Mouse (Mus musculus): Measurements from ENCODE around the gene Gm20518. TPM values are rescaled to one million over a fixed set of nuclear protein-coding genes. Genes with fewer than 3 reads are reported as not detected.

Gene Gm20518
- polyA plus RNA-seq (2015; fragmentation: Nextera tagmentation; extraction: Ambion mirVana): 0.22 and 0.29 TPM in 2 replicates

GRCm38 (mm10) chr16:17891567-17891959 is at the start of gene Gm20518:
Gene Gm20518 (minus strand): TSS chr16:17891671.
- 0% methylated on average over 38 of the region's 38 CpGs for WGBS
- Histone ChIP-seq H3K27me3 (no peaks in the 10 kb centered on the region), H3K9me3 (replicated peaks) (no peaks in the 10 kb centered on the region), H3K27ac (replicated peaks) (peak within 1 kb of the TSS; percentile 95), H3K4me2 (replicated peaks) (peak within 1 kb of the TSS; percentile 72), H3K4me3 (replicated peaks) (peak within 1 kb of the TSS; percentile 88), H3K4me1 (peaks cover 24% of the 10 kb centered on the region), H3K9ac (peak within 1 kb of the TSS; percentile 94), H3K36me3 (no peaks in the 10 kb centered on the region)
- ATAC-seq (ENCODE audit: insufficient number of reproducible peaks, low FRiP score, low TSS enrichment, low read depth): peak; percentile 97

GRCm38 (mm10) chr16:17939255-17939751 is 47.8 kb upstream of the Gm20518 start:
- Histone ChIP-seq H3K4me2 (replicated peaks) (no peak overlapping the region), H3K27me3 (no peaks in the 10 kb centered on the region), H3K4me3 (replicated peaks) (no peak overlapping the region), H3K27ac (replicated peaks) (no peak overlapping the region), H3K36me3 (no peaks in the 10 kb centered on the region), H3K9ac (no peak overlapping the region), H3K4me1 (0 out of 2 replicates have a peak, but pooled peaks cover 4% of the 10 kb centered on the region), H3K9me3 (replicated peaks) (no peaks in the 10 kb centered on the region)
- ATAC-seq (ENCODE audit: insufficient number of reproducible peaks, low FRiP score, low TSS enrichment, low read depth): no peak
- WGBS: 54% methylated on average over 9 of the region's 9 CpGs

- no peaks in the 10 kb centered on the region for H3K9me3 ChIP-seq (replicated peaks)
- H3K4me1 ChIP-seq: 0 out of 2 replicates have a peak, but pooled peaks cover 4% of the 10 kb centered on the region
- no peak overlapping the region for H3K4me2 ChIP-seq (replicated peaks)
- no peak overlapping the region for H3K4me3 ChIP-seq (replicated peaks)
- H3K27ac ChIP-seq (replicated peaks): no peak overlapping the region
- peak; percentile 65 for ATAC-seq (ENCODE audit: insufficient number of reproducible peaks, low FRiP score, low TSS enrichment, low read depth)
- no peaks in the 10 kb centered on the region for H3K36me3 ChIP-seq
- H3K9ac ChIP-seq: no peak overlapping the region
- 12% methylated on average over 7 of the region's 7 CpGs for WGBS
- H3K27me3 ChIP-seq: no peaks in the 10 kb centered on the region
These were observed 47.4 kb upstream of the Gm20518 start for GRCm38 (mm10) chr16:17938821-17939220.

GRCm38 (mm10) chr16:17938187-17938586 is 46.7 kb upstream of the Gm20518 start:
- Histone ChIP-seq H3K4me2 (replicated peaks) (no peak overlapping the region), H3K27me3 (no peaks in the 10 kb centered on the region), H3K9me3 (replicated peaks) (no peaks in the 10 kb centered on the region), H3K4me3 (replicated peaks) (no peak overlapping the region), H3K36me3 (no peaks in the 10 kb centered on the region), H3K9ac (no peak overlapping the region), H3K27ac (replicated peaks) (no peak overlapping the region), H3K4me1 (0 out of 2 replicates have a peak, but pooled peaks cover 4% of the 10 kb centered on the region)
- WGBS: 80% methylated on average over 7 of the region's 7 CpGs
- ATAC-seq (ENCODE audit: insufficient number of reproducible peaks, low FRiP score, low TSS enrichment, low read depth): no peak

GRCm38 (mm10) chr16:17936776-17937175 is 45.3 kb upstream of the Gm20518 start:
- WGBS: 78% methylated on average over 10 of the region's 10 CpGs
- Histone ChIP-seq H3K27ac (replicated peaks) (no peak overlapping the region), H3K9me3 (replicated peaks) (no peaks in the 10 kb centered on the region), H3K9ac (no peak overlapping the region), H3K4me1 (0 out of 2 replicates have a peak, but pooled peaks cover 4% of the 10 kb centered on the region), H3K4me2 (replicated peaks) (no peak overlapping the region), H3K36me3 (no peaks in the 10 kb centered on the region), H3K27me3 (no peaks in the 10 kb centered on the region), H3K4me3 (replicated peaks) (no peak overlapping the region)
- no peak for ATAC-seq (ENCODE audit: insufficient number of reproducible peaks, low FRiP score, low TSS enrichment, low read depth)

GRCm38 (mm10) chr16:17934445-17934910 is 43.0 kb upstream of the Gm20518 start:
- Histone ChIP-seq H3K27ac (replicated peaks) (no peak overlapping the region), H3K4me3 (replicated peaks) (no peak overlapping the region), H3K9ac (no peak overlapping the region), H3K9me3 (replicated peaks) (no peaks in the 10 kb centered on the region), H3K27me3 (no peaks in the 10 kb centered on the region), H3K36me3 (no peaks in the 10 kb centered on the region), H3K4me1 (0 out of 2 replicates have a peak, but pooled peaks cover 4% of the 10 kb centered on the region), H3K4me2 (replicated peaks) (no peak overlapping the region)
- WGBS: 54% methylated on average over 3 of the region's 3 CpGs
- no peak for ATAC-seq (ENCODE audit: insufficient number of reproducible peaks, low FRiP score, low TSS enrichment, low read depth)

- 66% methylated on average over 9 of the region's 9 CpGs for WGBS
- Histone ChIP-seq H3K9ac (no peak overlapping the region), H3K27ac (replicated peaks) (no peak overlapping the region), H3K4me1 (peaks cover 2% of the 10 kb centered on the region), H3K4me3 (replicated peaks) (no peak overlapping the region), H3K9me3 (replicated peaks) (no peaks in the 10 kb centered on the region), H3K36me3 (no peaks in the 10 kb centered on the region), H3K27me3 (no peaks in the 10 kb centered on the region), H3K4me2 (replicated peaks) (no peak overlapping the region)
- no peak for ATAC-seq (ENCODE audit: insufficient number of reproducible peaks, low FRiP score, low TSS enrichment, low read depth)
These were observed 42.3 kb upstream of the Gm20518 start for GRCm38 (mm10) chr16:17933594-17934444.

- H3K4me1 ChIP-seq: peaks cover 11% of the 10 kb centered on the region
- no peaks in the 10 kb centered on the region for H3K36me3 ChIP-seq
- no peak overlapping the region for H3K27ac ChIP-seq (replicated peaks)
- H3K27me3 ChIP-seq: no peaks in the 10 kb centered on the region
- H3K9ac ChIP-seq: no peak overlapping the region
- 72% methylated on average over 5 of the region's 5 CpGs for WGBS
- no peak for ATAC-seq (ENCODE audit: insufficient number of reproducible peaks, low FRiP score, low TSS enrichment, low read depth)
- no peak overlapping the region for H3K4me3 ChIP-seq (replicated peaks)
- no peaks in the 10 kb centered on the region for H3K9me3 ChIP-seq (replicated peaks)
- no peak overlapping the region for H3K4me2 ChIP-seq (replicated peaks)
These were observed 40.5 kb upstream of the Gm20518 start for GRCm38 (mm10) chr16:17931906-17932460.

- no peaks in the 10 kb centered on the region for H3K27me3 ChIP-seq
- WGBS: 54% methylated on average over 2 of the region's 2 CpGs
- H3K9ac ChIP-seq: no peak overlapping the region
- H3K4me2 ChIP-seq (replicated peaks): no peak overlapping the region
- H3K4me1 ChIP-seq: peaks cover 18% of the 10 kb centered on the region
- no peak overlapping the region for H3K4me3 ChIP-seq (replicated peaks)
- no peaks in the 10 kb centered on the region for H3K9me3 ChIP-seq (replicated peaks)
- H3K36me3 ChIP-seq: peaks cover 18% of the 10 kb centered on the region
- 0 out of 2 replicates have a peak overlapping the region, but pooled peaks have one; percentile 39 for H3K27ac ChIP-seq (replicated peaks)
- no peak for ATAC-seq (ENCODE audit: insufficient number of reproducible peaks, low FRiP score, low TSS enrichment, low read depth)
These were observed 38.2 kb upstream of the Gm20518 start for GRCm38 (mm10) chr16:17929631-17930030.

- H3K4me1 ChIP-seq: peaks cover 18% of the 10 kb centered on the region
- no peak overlapping the region for H3K4me2 ChIP-seq (replicated peaks)
- no peak overlapping the region for H3K9ac ChIP-seq
- no peak overlapping the region for H3K4me3 ChIP-seq (replicated peaks)
- WGBS: 13% methylated on average over 2 of the region's 2 CpGs
- H3K9me3 ChIP-seq (replicated peaks): no peaks in the 10 kb centered on the region
- H3K36me3 ChIP-seq: peaks cover 18% of the 10 kb centered on the region
- no peak for ATAC-seq (ENCODE audit: insufficient number of reproducible peaks, low FRiP score, low TSS enrichment, low read depth)
- H3K27ac ChIP-seq (replicated peaks): 0 out of 2 replicates have a peak overlapping the region, but pooled peaks have one; percentile 83
- no peaks in the 10 kb centered on the region for H3K27me3 ChIP-seq
These were observed 37.7 kb upstream of the Gm20518 start for GRCm38 (mm10) chr16:17929211-17929610.

- H3K4me2 ChIP-seq (replicated peaks): peak overlapping the region; percentile 96
- no peaks in the 10 kb centered on the region for H3K27me3 ChIP-seq
- 0 out of 2 replicates have a peak, but pooled peaks have one; percentile 11 for ATAC-seq (ENCODE audit: insufficient number of reproducible peaks, low FRiP score, low TSS enrichment, low read depth)
- WGBS: 1% methylated on average over 9 of the region's 9 CpGs
- H3K4me3 ChIP-seq (replicated peaks): peak overlapping the region; percentile 86
- H3K4me1 ChIP-seq: peaks cover 18% of the 10 kb centered on the region
- H3K27ac ChIP-seq (replicated peaks): peak overlapping the region; percentile 83
- H3K36me3 ChIP-seq: peaks cover 18% of the 10 kb centered on the region
- no peaks in the 10 kb centered on the region for H3K9me3 ChIP-seq (replicated peaks)
- H3K9ac ChIP-seq: 0 out of 2 replicates have a peak overlapping the region, but pooled peaks have one; percentile 67
These were observed 37.2 kb upstream of the Gm20518 start for GRCm38 (mm10) chr16:17928627-17929104.
